Mouse (Mus musculus): ENCODE data around the gene Mtrex.

Gene Mtrex

GRCm38 (mm10) chr13:112833253-112833894 lies 93.8 kb downstream of the Mtrex start:
- intact Hi-C loops (cut with DNase I), result no loop called here

GRCm38 (mm10) chr13:112832589-112832988 lies 94.6 kb downstream of the Mtrex start:
- intact Hi-C loops (cut with DNase I), result no loop called here

- intact Hi-C loops (cut with DNase I), result no loop called here
Measured at GRCm38 (mm10) chr13:112829619-112830018, 97.6 kb downstream of the Mtrex start.

- intact Hi-C loops (cut with DNase I), result no loop called here
Measured at GRCm38 (mm10) chr13:112825479-112825878, 101.7 kb downstream of the Mtrex start.

GRCm38 (mm10) chr13:112823911-112824648 lies 103.1 kb downstream of the Mtrex start:
- intact Hi-C loops (cut with DNase I), result no loop called here

GRCm38 (mm10) chr13:112823236-112823910 lies 103.8 kb downstream of the Mtrex start:
- intact Hi-C loops (cut with DNase I), result no loop called here

- intact Hi-C loops (cut with DNase I), result no loop called here
Measured at GRCm38 (mm10) chr13:112822413-112822812, 104.8 kb downstream of the Mtrex start.

GRCm38 (mm10) chr13:112818125-112818524 lies 109.1 kb downstream of the Mtrex start:
- intact Hi-C loops (cut with DNase I), result no loop called here

Measured in adrenal gland (tissue).